Mouse (Mus musculus) midbrain, postnatal 0 days (tissue): ENCODE measurements around the gene Vmn2r17. TPM values are rescaled to one million over a fixed set of nuclear protein-coding genes. Genes with fewer than 3 reads are reported as not detected.

Experiments used
- ATAC-seq: fragments of 200-750 bp; cut with Nextera tagmentation; 2 replicates; pipeline ENCODE4 v1.8.0; 2017; ENCODE audit warnings: moderate number of reproducible peaks, mild to moderate bottlenecking, moderate TSS enrichment, moderate library complexity; ENCODE audit not compliant: low FRiP score
- DNase-seq: peaks from one replicate; pipeline ENCODE4 v3.0.0-alpha.2; 2015; ENCODE audit warnings: low spot score
- H3K27ac ChIP-seq: fragments of 300-500 bp; sonication (generic); 2 replicates; pipeline ENCODE4 v1.5.1; 2014; ENCODE audit warnings: low read depth, mild to moderate bottlenecking, low read length, mixed read lengths
- H3K27me3 ChIP-seq: fragments of 300-500 bp; sonication (generic); 2 replicates; pipeline ENCODE4 v1.6.1; 2014; ENCODE audit warnings: low read length, control low read depth, mixed read lengths; ENCODE audit not compliant: insufficient read depth
- H3K36me3 ChIP-seq: fragments of 300-500 bp; sonication (generic); 2 replicates; pipeline ENCODE4 v1.6.1; 2014; ENCODE audit warnings: low read length, control low read depth, mixed read lengths; ENCODE audit not compliant: insufficient read depth
- H3K4me1 ChIP-seq: fragments of 300-500 bp; sonication (generic); 2 replicates; pipeline ENCODE4 v1.6.1; 2014; ENCODE audit warnings: mild to moderate bottlenecking, control low read depth, antibody characterized with exemption, low read length, mixed read lengths; ENCODE audit not compliant: insufficient read depth
- H3K4me2 ChIP-seq: fragments of 300-500 bp; sonication (generic); 2 replicates; pipeline ENCODE4 v1.6.1; 2014; ENCODE audit warnings: low read depth, mild to moderate bottlenecking, low read length, mixed read lengths; ENCODE audit not compliant: poor library complexity, severe bottlenecking
- H3K4me3 ChIP-seq: fragments of 300-500 bp; sonication (generic); 2 replicates; pipeline ENCODE4 v1.5.1; 2014; ENCODE audit warnings: low read depth, mild to moderate bottlenecking, low read length, moderate library complexity
- H3K9ac ChIP-seq: fragments of 300-500 bp; sonication (generic); replicated peaks from 2 replicates; pipeline ENCODE4 v1.6.1; 2014; ENCODE audit warnings: mild to moderate bottlenecking, low read length, moderate library complexity, mixed read lengths; ENCODE audit not compliant: poor library complexity, severe bottlenecking
- H3K9me3 ChIP-seq: fragments of 300-500 bp; sonication (generic); 2 replicates; pipeline ENCODE4 v1.6.1; 2016; ENCODE audit warnings: low read length, control low read depth
- CTCF ChIP-seq: IDR thresholded peaks from 2 replicates; pipeline ENCODE4 v1.5.1; 2016; ENCODE audit warnings: antibody characterized with exemption, mild to moderate bottlenecking
- WGBS: fragments of 180-500 bp; shearing (Covaris S2); extraction: QIAGEN DNeasy Blood & Tissue Kit; methylation state at CpG from one replicate; pipeline ENCODE4 v1.1.7; 2014; 5-methylcytosine and 5-hydroxymethylcytosine counted together
- polyA plus RNA-seq: library from polyadenylated mRNA; unstranded; fragments of >200 nt; fragmentation: Nextera tagmentation; extraction: Ambion mirVana; gene quantifications from 2 replicates; pipeline ENCODE4 v1.2.1, GENCODE M21; 2015
- total RNA-seq: library from RNA; depleted of rRNA; stranded (reverse); fragments of >200 nt; gene quantifications from 2 replicates; pipeline ENCODE4 v1.2.3, GENCODE M21; 2014; rRNA removed

The Vmn2r17 gene
- total RNA-seq (not detected in 2 replicates), polyA plus RNA-seq (not detected in 2 replicates)

DNA sequence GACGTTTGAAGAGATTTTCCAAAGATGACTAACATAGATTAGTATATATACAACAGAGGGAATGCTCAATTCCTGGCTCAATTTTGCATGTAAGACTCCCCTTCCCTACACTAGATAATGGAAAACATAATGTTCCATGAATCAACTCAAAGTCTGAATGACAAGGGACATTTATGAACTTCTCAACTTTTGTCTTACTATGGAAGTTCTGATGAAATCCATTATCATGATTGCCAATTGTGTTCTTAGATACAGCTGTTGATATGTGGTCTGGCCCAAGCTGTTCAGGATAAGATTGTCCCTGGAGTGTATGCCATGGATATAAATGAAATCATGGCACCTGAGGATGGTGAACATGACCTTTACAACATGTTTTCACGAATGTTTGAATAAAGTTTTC is at the start of gene Vmn2r17:
Gene Vmn2r17, plus strand, starts transcription at position 301 of the 400 bp plus-strand sequence.
- Histone ChIP-seq H3K4me2 (no peak within 1 kb of the TSS), H3K27ac (no peak within 1 kb of the TSS), H3K4me3 (no peak within 1 kb of the TSS), H3K9me3 (0 out of 2 replicates have a peak, but pooled peaks cover 6% of the 10 kb centered on the region), H3K27me3 (no peaks in the 10 kb centered on the region), H3K4me1 (no peaks in the 10 kb centered on the region), H3K36me3 (no peaks in the 10 kb centered on the region), H3K9ac (no peak within 1 kb of the TSS)
- DNase-seq (no peak), ATAC-seq (no peak)
- 51% methylated on average over 2 of the region's 2 CpGs for WGBS
- TF ChIP-seq CTCF, result no peak

- DNase-seq, result peak; percentile 14
- Histone ChIP-seq H3K27me3 (no peaks in the 10 kb centered on the region), H3K9ac (no peak overlapping the region), H3K4me1 (no peaks in the 10 kb centered on the region), H3K4me3 (no peak overlapping the region), H3K4me2 (no peak overlapping the region), H3K9me3 (peaks cover 24% of the 10 kb centered on the region; the same call in 1 of the 2 replicates), H3K27ac (no peak overlapping the region), H3K36me3 (no peaks in the 10 kb centered on the region)
- 30% methylated on average over 17 of the region's 21 CpGs for WGBS
- ATAC-seq, result no peak
- no peak for TF ChIP-seq CTCF
Measured at GRCm38 (mm10) chr5:109466576-109467506, 47.4 kb downstream of the Vmn2r17 start.

DNA sequence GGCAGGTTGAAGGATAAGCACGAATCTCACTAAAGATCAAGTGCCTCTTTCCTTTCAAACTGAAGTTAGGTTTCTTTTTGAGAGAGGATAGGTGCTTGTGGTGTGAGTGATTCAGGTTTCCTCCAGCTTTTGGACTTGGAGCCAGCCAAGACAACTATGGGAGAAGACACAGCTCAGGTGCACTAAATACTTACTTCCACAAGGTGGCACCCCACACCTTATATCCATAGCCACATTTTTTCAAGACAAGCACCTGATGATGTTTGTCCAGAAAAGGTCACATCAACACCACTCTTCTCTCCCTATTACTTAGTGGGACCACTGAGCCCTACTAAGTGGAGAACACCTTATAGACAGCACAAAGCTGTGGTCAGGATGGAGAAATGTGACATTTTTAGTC is 87.2 kb downstream of the Vmn2r17 start:
- H3K27ac ChIP-seq, result no peak overlapping the region
- no peak overlapping the region for H3K4me3 ChIP-seq
- peak; percentile 69 for TF ChIP-seq CTCF
- H3K4me1 ChIP-seq, result no peaks in the 10 kb centered on the region
- H3K9me3 ChIP-seq, result peaks cover 5% of the 10 kb centered on the region; the same call in 1 of the 2 replicates
- no peaks in the 10 kb centered on the region for H3K27me3 ChIP-seq
- WGBS, result 14% methylated on average over 1 of the region's 1 CpGs
- H3K36me3 ChIP-seq, result no peaks in the 10 kb centered on the region
- H3K9ac ChIP-seq, result no peak overlapping the region
- peak; percentile 33 for DNase-seq
- ATAC-seq, result no peak
- H3K4me2 ChIP-seq, result no peak overlapping the region

Other genes with a start within 250 kb of the Vmn2r17 start
- not detected in 2 replicates for gene Vmn2r13, start 227.5 kb upstream of the Vmn2r17 start, total RNA-seq
- gene Vmn2r13, start 227.5 kb upstream of the Vmn2r17 start, polyA plus RNA-seq, result not detected in 2 replicates
- gene Vmn2r14, start 195.0 kb upstream of the Vmn2r17 start, total RNA-seq, result not detected in 2 replicates
- not detected in 2 replicates for gene Vmn2r14, start 195.0 kb upstream of the Vmn2r17 start, polyA plus RNA-seq
- gene Vmn2r15, start 122.0 kb upstream of the Vmn2r17 start, total RNA-seq, result not detected in 2 replicates
- not detected in 2 replicates for gene Vmn2r15, start 122.0 kb upstream of the Vmn2r17 start, polyA plus RNA-seq
- not detected in 2 replicates for gene Vmn2r16, start 89.5 kb upstream of the Vmn2r17 start, total RNA-seq
- not detected in 2 replicates for gene Vmn2r16, start 89.5 kb upstream of the Vmn2r17 start, polyA plus RNA-seq
- gene Crlf2, start 139.3 kb downstream of the Vmn2r17 start, total RNA-seq, result 23.4 and 44.4 TPM in 2 replicates
- 29.2 and 30.9 TPM in 2 replicates for gene Crlf2, start 139.3 kb downstream of the Vmn2r17 start, polyA plus RNA-seq